ENCODE assay signal across 18 mouse cellular contexts in genomic region chr17:90349385-90350095, GRCm38 (mm10).
A peak's percentile ranks its signal among the peaks of the same experiment; 100 is the strongest.
DNase-seq lines count a peak whose midpoint lies in the region; ATAC-seq lines count a peak whose summit lies in the region.
"Had no signal": no experiment of that assay in that cellular context is flagged by ENCODE, and none has a peak within 500 bp of the region (broad histone marks: within the 10 kb centered on the region; RNA-seq: fewer than 3 reads in every experiment).

No protein-coding gene starts in this region.

- H3K36me3 ChIP-seq in forebrain, embryonic 13.5 days (ENCODE audit: poor library complexity, severe bottlenecking), result no peaks in the 10 kb centered on the region
- no peaks in the 10 kb centered on the region for H3K36me3 ChIP-seq in forebrain, embryonic 10.5 days (replicated peaks)
- H3K36me3 ChIP-seq in forebrain, embryonic 16.5 days (ENCODE audit: control insufficient read depth, insufficient read depth), result no peaks in the 10 kb centered on the region
- no peaks in the 10 kb centered on the region for H3K36me3 ChIP-seq in liver, embryonic 12.5 days
- H3K36me3 ChIP-seq: embryonic facial prominence, embryonic 12.5 days; heart, embryonic 13.5 days; hindbrain, embryonic 15.5 days had no signal

- peak overlapping the region; percentile 7; the same call in 1 of the 2 replicates for H3K27ac ChIP-seq in forebrain, embryonic 13.5 days
- H3K27ac ChIP-seq in forebrain, embryonic 10.5 days, result no peak overlapping the region
- peak overlapping the region; percentile 47 for H3K27ac ChIP-seq in forebrain, embryonic 16.5 days (ENCODE audit: low read length)
- no peak overlapping the region for H3K27ac ChIP-seq in liver, embryonic 12.5 days
- H3K27ac ChIP-seq: embryonic facial prominence, embryonic 12.5 days; heart, embryonic 13.5 days; hindbrain, embryonic 15.5 days had no signal

- no peaks in the 10 kb centered on the region for H3K9me3 ChIP-seq in forebrain, embryonic 13.5 days (replicated peaks)
- H3K9me3 ChIP-seq in forebrain, embryonic 10.5 days, result no peaks in the 10 kb centered on the region
- no peaks in the 10 kb centered on the region for H3K9me3 ChIP-seq in forebrain, embryonic 16.5 days (ENCODE audit: control insufficient read depth, low read length)
- H3K9me3 ChIP-seq in liver, embryonic 12.5 days (replicated peaks), result no peaks in the 10 kb centered on the region
- H3K9me3 ChIP-seq: embryonic facial prominence, embryonic 12.5 days; heart, embryonic 13.5 days; hindbrain, embryonic 15.5 days had no signal

- H3K4me1 ChIP-seq in forebrain, embryonic 13.5 days, result peaks cover 16% of the 10 kb centered on the region
- no peaks in the 10 kb centered on the region for H3K4me1 ChIP-seq in forebrain, embryonic 10.5 days
- peaks cover 20% of the 10 kb centered on the region for H3K4me1 ChIP-seq in forebrain, embryonic 16.5 days (replicated peaks; ENCODE audit: control insufficient read depth, insufficient read depth, low read length)
- H3K4me1 ChIP-seq in liver, embryonic 12.5 days, result no peaks in the 10 kb centered on the region
- H3K4me1 ChIP-seq: embryonic facial prominence, embryonic 12.5 days; heart, embryonic 13.5 days had no signal

- no peak overlapping the region for H3K4me2 ChIP-seq in forebrain, embryonic 13.5 days
- H3K4me2 ChIP-seq in forebrain, embryonic 16.5 days (ENCODE audit: low read length), result no peak overlapping the region; the same call in 1 of the 2 replicates
- H3K4me2 ChIP-seq in liver, embryonic 12.5 days, result no peak overlapping the region
- H3K4me2 ChIP-seq: embryonic facial prominence, embryonic 12.5 days; heart, embryonic 13.5 days; hindbrain, embryonic 15.5 days had no signal

- ATAC-seq in forebrain, embryonic 13.5 days, result peak; percentile 83
- ATAC-seq in forebrain, embryonic 16.5 days, result peak; percentile 85
- no peak for ATAC-seq in liver, embryonic 12.5 days
- ATAC-seq: intestine, embryonic 16.5 days had no signal

- no peak overlapping the region for H3K9ac ChIP-seq in forebrain, embryonic 13.5 days
- no peak overlapping the region for H3K9ac ChIP-seq in forebrain, embryonic 16.5 days (replicated peaks; ENCODE audit: low read depth, low read length)
- no peak overlapping the region for H3K9ac ChIP-seq in liver, embryonic 12.5 days
- H3K9ac ChIP-seq: embryonic facial prominence, embryonic 12.5 days; heart, embryonic 13.5 days; hindbrain, embryonic 15.5 days had no signal

- WGBS in forebrain, embryonic 13.5 days, result 57% methylated on average over 5 of the region's 5 CpGs
- WGBS in forebrain, embryonic 10.5 days, result 79% methylated on average over 5 of the region's 5 CpGs
- WGBS in forebrain, embryonic 16.5 days, result 25% methylated on average over 5 of the region's 5 CpGs
- 53% methylated on average over 5 of the region's 5 CpGs for WGBS in liver, embryonic 12.5 days (ENCODE audit: insufficient replicate concordance)

- no peaks in the 10 kb centered on the region for H3K27me3 ChIP-seq in forebrain, embryonic 13.5 days
- H3K27me3 ChIP-seq in forebrain, embryonic 10.5 days (ENCODE audit: poor library complexity, severe bottlenecking), result no peaks in the 10 kb centered on the region
- H3K27me3 ChIP-seq in forebrain, embryonic 16.5 days (replicated peaks; ENCODE audit: control insufficient read depth, insufficient read depth, low read length), result no peaks in the 10 kb centered on the region
- H3K27me3 ChIP-seq in liver, embryonic 12.5 days (replicated peaks), result no peaks in the 10 kb centered on the region
- H3K27me3 ChIP-seq: embryonic facial prominence, embryonic 12.5 days; heart, embryonic 13.5 days; hindbrain, embryonic 15.5 days had no signal

- DNase-seq in forebrain, embryonic 10.5 days (ENCODE audit: extremely low spot score, low spot score), result no peak
- peak; percentile 26 for DNase-seq in brain, adult 2 months (ENCODE audit: low read depth, low spot score)
- peak; percentile 33 for DNase-seq in retina, embryonic 14.5 days (ENCODE audit: low spot score)
- no peak for DNase-seq in layer of hippocampus, adult 11-12 months (ENCODE audit: low spot score)
- DNase-seq: adrenal gland, postnatal 10 days; cerebellum, adult 11 months; cerebellum, adult 8-10 months; cerebellum, postnatal 14 days; embryo, embryonic 11 days; gastrocnemius, postnatal 14 days; heart, postnatal 36 days had no signal

- H3K4me3 ChIP-seq in forebrain, embryonic 13.5 days, result no peak overlapping the region
- H3K4me3 ChIP-seq in forebrain, embryonic 10.5 days, result no peak overlapping the region
- no peak overlapping the region for H3K4me3 ChIP-seq in forebrain, embryonic 16.5 days (replicated peaks; ENCODE audit: low read length)
- no peak overlapping the region for H3K4me3 ChIP-seq in liver, embryonic 12.5 days
- H3K4me3 ChIP-seq: embryonic facial prominence, embryonic 12.5 days; heart, embryonic 13.5 days; hindbrain, embryonic 15.5 days had no signal

Comparison
In these comparisons a context has a peak if more than half of its experiments do, and no peak if none do; other contexts are left out.
1. H3K27ac ChIP-seq: peak in forebrain, embryonic 13.5 days (single experiment) and forebrain, embryonic 16.5 days (single experiment); none in forebrain, embryonic 10.5 days (single experiment) and liver, embryonic 12.5 days (single experiment).
2. DNase-seq: peak in brain, adult 2 months (single experiment) and retina, embryonic 14.5 days (single experiment); none in forebrain, embryonic 10.5 days (single experiment) and layer of hippocampus, adult 11-12 months (single experiment).